ENCODE assay signal across 17 mouse cellular contexts in genomic region chr3:34646169-34646568, GRCm38 (mm10). TPM values are rescaled to one million over a fixed set of nuclear protein-coding genes. Genes with fewer than 3 reads are reported as not detected.
DNase-seq lines count a peak whose midpoint lies in the region; ATAC-seq lines count a peak whose summit lies in the region.
"Had no signal": no experiment of that assay in that cellular context is flagged by ENCODE, and none has a peak within 500 bp of the region (broad histone marks: within the 10 kb centered on the region; RNA-seq: fewer than 3 reads in every experiment).

No protein-coding gene starts in this region.

- H3K27ac ChIP-seq in forebrain, embryonic 10.5 days: peak overlapping the region; percentile 92
- H3K27ac ChIP-seq in hindbrain, embryonic 14.5 days: peak overlapping the region; percentile 53; the same call in 1 of the 2 replicates
- no peak overlapping the region for H3K27ac ChIP-seq in neural tube, embryonic 15.5 days (replicated peaks)
- H3K27ac ChIP-seq: kidney, postnatal 0 days; limb, embryonic 15.5 days had no signal

- H3K9ac ChIP-seq in hindbrain, embryonic 14.5 days: no peak overlapping the region
- H3K9ac ChIP-seq in neural tube, embryonic 15.5 days (replicated peaks): no peak overlapping the region
- H3K9ac ChIP-seq: limb, embryonic 15.5 days had no signal

- peaks cover 85% of the 10 kb centered on the region for H3K4me1 ChIP-seq in forebrain, embryonic 10.5 days
- peaks cover 16% of the 10 kb centered on the region; the same call in 1 of the 2 replicates for H3K4me1 ChIP-seq in hindbrain, embryonic 14.5 days (replicated peaks; ENCODE audit: control insufficient read depth, insufficient read depth, low read length)
- H3K4me1 ChIP-seq in neural tube, embryonic 15.5 days: peaks cover 44% of the 10 kb centered on the region

- H3K27me3 ChIP-seq in forebrain, embryonic 10.5 days (ENCODE audit: poor library complexity, severe bottlenecking): peaks cover 92% of the 10 kb centered on the region
- H3K27me3 ChIP-seq in hindbrain, embryonic 14.5 days (ENCODE audit: control insufficient read depth, insufficient read depth, low read length): peaks cover 61% of the 10 kb centered on the region
- H3K27me3 ChIP-seq in neural tube, embryonic 15.5 days (replicated peaks): peaks cover 66% of the 10 kb centered on the region
- H3K27me3 ChIP-seq: CH12.LX had no signal

- peak overlapping the region; percentile 30 for H3K4me2 ChIP-seq in hindbrain, embryonic 14.5 days (replicated peaks)
- H3K4me2 ChIP-seq in neural tube, embryonic 15.5 days: 0 out of 2 replicates have a peak overlapping the region, but pooled peaks have one; percentile 15
- H3K4me2 ChIP-seq: limb, embryonic 15.5 days had no signal

- DNase-seq in Muller cell, postnatal 12 days (ENCODE audit: inconsistent ontology term): peak; percentile 30
- peak; percentile 65 for DNase-seq in forebrain, embryonic 10.5 days (ENCODE audit: extremely low spot score, low spot score)
- DNase-seq in hindbrain, embryonic 14.5 days (ENCODE audit: low spot score): no peak
- DNase-seq in gastrocnemius, adult 8-10 months (ENCODE audit: low spot score in 2 of 2): no peak
- DNase-seq: adrenal gland, postnatal 36 days; cerebellum, adult 18-20 months; gastrocnemius, postnatal 14 days; lung, adult 2 months; thymus, postnatal 4 days had no signal

- no peak for ATAC-seq in hindbrain, embryonic 14.5 days (ENCODE audit: low FRiP score)
- ATAC-seq in neural tube, embryonic 15.5 days (ENCODE audit: low FRiP score): no peak
- no peak for ATAC-seq in inflammation-experienced regulatory T-cells, adult 6 months
- no peak for ATAC-seq in megakaryocyte, adult 5-6 weeks (ENCODE audit: poor library complexity, severe bottlenecking)

- WGBS in forebrain, embryonic 10.5 days: under 1% methylated on average over 10 of the region's 10 CpGs
- WGBS in hindbrain, embryonic 14.5 days: 6% methylated on average over 10 of the region's 10 CpGs
- 5% methylated on average over 10 of the region's 10 CpGs for WGBS in neural tube, embryonic 15.5 days

- H3K9me3 ChIP-seq in forebrain, embryonic 10.5 days: no peaks in the 10 kb centered on the region
- no peaks in the 10 kb centered on the region for H3K9me3 ChIP-seq in hindbrain, embryonic 14.5 days (ENCODE audit: control insufficient read depth, low read length)
- H3K9me3 ChIP-seq in neural tube, embryonic 15.5 days (replicated peaks): no peaks in the 10 kb centered on the region
- H3K9me3 ChIP-seq: limb, embryonic 15.5 days had no signal

- H3K36me3 ChIP-seq in forebrain, embryonic 10.5 days (replicated peaks): peaks cover 8% of the 10 kb centered on the region
- no peaks in the 10 kb centered on the region for H3K36me3 ChIP-seq in hindbrain, embryonic 14.5 days (replicated peaks; ENCODE audit: control insufficient read depth, insufficient read depth)
- H3K36me3 ChIP-seq in neural tube, embryonic 15.5 days: no peaks in the 10 kb centered on the region
- H3K36me3 ChIP-seq: limb, embryonic 15.5 days had no signal

- peak overlapping the region; percentile 18 for H3K4me3 ChIP-seq in forebrain, embryonic 10.5 days
- no peak overlapping the region for H3K4me3 ChIP-seq in hindbrain, embryonic 14.5 days (replicated peaks; ENCODE audit: low read length)
- no peak overlapping the region for H3K4me3 ChIP-seq in neural tube, embryonic 15.5 days (replicated peaks)
- H3K4me3 ChIP-seq: limb, embryonic 15.5 days had no signal

RNA-seq across cellular contexts. Expression of gene Sox2, which starts 4.0 kb away (rescaled TPM):
- polyA plus RNA-seq in forebrain, embryonic 10.5 days (2016; fragmentation: Nextera tagmentation; extraction: Ambion mirVana): 29.2 and 29.3 TPM in 2 replicates
- polyA plus RNA-seq in hindbrain, embryonic 14.5 days (2014; fragmentation: Nextera tagmentation; extraction: Ambion mirVana): 18.0 and 19.8 TPM in 2 replicates
- polyA plus RNA-seq in neural tube, embryonic 15.5 days (2015; fragmentation: Nextera tagmentation; extraction: Ambion mirVana): 11.1 and 13.4 TPM in 2 replicates
- under 1 TPM in 1 of 4 experiments, not detected in 3; 0.13 TPM for total RNA-seq in gastrocnemius, adult 8-10 months (2022)
- not detected for polyA plus RNA-seq in inflammation-experienced regulatory T-cells, adult 6 months (2017; shearing (Covaris generic))
- not detected in 2 replicates for total RNA-seq in megakaryocyte, adult 5-6 weeks (2015)
- not detected in 2 replicates for total RNA-seq in megakaryocyte, adult 5-6 weeks (2017)
- total RNA-seq: CH12.LX; megakaryocyte-erythroid progenitor cell, adult 5-6 weeks; neutrophil, adult 5-6 weeks had no signal
- polyA plus RNA-seq: kidney, postnatal 0 days had no signal

Comparison
In these comparisons a context has a peak if more than half of its experiments do, and no peak if none do; other contexts are left out.
1. DNase-seq: peak in Muller cell, postnatal 12 days (single experiment) and forebrain, embryonic 10.5 days (single experiment); none in hindbrain, embryonic 14.5 days (single experiment) and gastrocnemius, adult 8-10 months (0 of 2).
2. RNA of gene Sox2, which starts 4.0 kb away (polyA plus RNA-seq): 29.2 to 29.3 TPM in forebrain, embryonic 10.5 days, 18.0 to 19.8 TPM in hindbrain, embryonic 14.5 days and 11.1 to 13.4 TPM in neural tube, embryonic 15.5 days; not detected in inflammation-experienced regulatory T-cells, adult 6 months; every median in the first group is over 10 times any median in the second.